8 mouse cellular contexts compared by ENCODE assay signal in the genomic region with DNA sequence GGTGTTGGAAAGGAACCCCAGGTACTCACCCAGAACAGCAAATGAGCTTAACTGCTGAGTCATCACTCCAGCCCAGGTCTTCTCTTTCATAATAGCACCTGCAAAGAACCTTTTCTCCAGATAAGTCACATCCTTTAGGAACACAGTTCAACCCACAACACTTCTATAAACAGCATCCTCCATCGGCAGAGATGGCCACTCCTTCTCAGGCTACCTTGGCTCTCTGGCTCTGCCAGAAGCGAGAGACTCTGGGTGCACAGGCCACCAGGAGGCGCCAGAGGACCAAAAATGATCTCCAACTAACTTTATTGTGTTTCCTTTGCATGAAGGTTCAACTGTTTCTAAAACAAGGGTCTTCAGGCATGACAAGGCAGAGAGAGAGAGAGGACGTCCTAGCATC. TPM values are rescaled to one million over a fixed set of nuclear protein-coding genes. Genes with fewer than 3 reads are reported as not detected.
DNase-seq lines count a peak whose midpoint lies in the region; ATAC-seq and TF ChIP-seq lines count a peak whose summit lies in the region.

No protein-coding gene starts in this region.

- no peak overlapping the region for H3K4me3 ChIP-seq in E14TG2a.4 (replicated peaks; ENCODE audit: low read length)
- no peak overlapping the region for H3K4me3 ChIP-seq in heart, postnatal 0 days (ENCODE audit: low read depth, low read length)

- H3K9me3 ChIP-seq in E14TG2a.4 (ENCODE audit: low read length), result no peaks in the 10 kb centered on the region
- H3K9me3 ChIP-seq in heart, postnatal 0 days (replicated peaks; ENCODE audit: control insufficient read depth, low read length), result no peaks in the 10 kb centered on the region

- under 1% methylated on average over 4 of the region's 4 CpGs for WGBS in heart, postnatal 0 days

- TF ChIP-seq CTCF in E14TG2a.4 (conservative IDR thresholded peaks at IDR 0.05; ENCODE audit: low read length), result peak; percentile 62
- peak; percentile 86 for TF ChIP-seq CTCF in heart, postnatal 0 days (IDR thresholded peaks at IDR 0.05; ENCODE audit: low read depth)

- no peak for TF ChIP-seq EP300 in heart, postnatal 0 days (IDR thresholded peaks at IDR 0.05; ENCODE audit: low read depth)

- peak; percentile 94 for DNase-seq in adrenal gland, postnatal 14 days
- DNase-seq in embryo, embryonic 9.5 days (ENCODE audit: extremely low spot score), result peak; percentile 90
- DNase-seq in heart, postnatal 0 days (ENCODE audit: low spot score), result peak; percentile 64
- DNase-seq in layer of hippocampus, adult 18-20 months (ENCODE audit: low spot score in 2 of 2), result peak; percentile 78 to 94
- DNase-seq in lung, postnatal 10 days, result peak; percentile 90
- peak; percentile 94 to 96 for DNase-seq in right cerebral cortex, adult 2 months (ENCODE audit: low spot score in 2 of 2)
- peak; percentile 64 for DNase-seq in urinary bladder, postnatal 10 days (ENCODE audit: low spot score)

- no peak overlapping the region for H3K4me2 ChIP-seq in heart, postnatal 0 days (ENCODE audit: low read depth, low read length)

- H3K9ac ChIP-seq in heart, postnatal 0 days (replicated peaks; ENCODE audit: low read depth, low read length), result no peak overlapping the region

- no peaks in the 10 kb centered on the region for H3K36me3 ChIP-seq in E14TG2a.4 (ENCODE audit: insufficient read depth, low read length)
- no peaks in the 10 kb centered on the region for H3K36me3 ChIP-seq in heart, postnatal 0 days (replicated peaks; ENCODE audit: control insufficient read depth, insufficient read depth, low read length)

- H3K27me3 ChIP-seq in E14TG2a.4 (ENCODE audit: insufficient read depth, low read length), result peaks cover 4% of the 10 kb centered on the region; the same call in 1 of the 2 replicates
- H3K27me3 ChIP-seq in heart, postnatal 0 days (ENCODE audit: control insufficient read depth, insufficient read depth, low read length), result 0 out of 2 replicates have a peak, but pooled peaks cover 5% of the 10 kb centered on the region

- no peak for ATAC-seq in heart, postnatal 0 days (ENCODE audit: insufficient read depth, low read depth)

- H3K4me1 ChIP-seq in E14TG2a.4 (replicated peaks; ENCODE audit: low read depth, low read length), result peaks cover 46% of the 10 kb centered on the region
- H3K4me1 ChIP-seq in heart, postnatal 0 days (ENCODE audit: control insufficient read depth, insufficient read depth), result no peaks in the 10 kb centered on the region

- H3K27ac ChIP-seq in heart, postnatal 0 days (ENCODE audit: low read depth), result no peak overlapping the region

RNA-seq across cellular contexts. Expression of gene Rab4a, which starts 15.8 kb away (rescaled TPM):
- 18.9 and 20.0 TPM in 2 replicates for total RNA-seq in adrenal gland, postnatal 14 days (2021)
- 13.7 and 22.1 TPM in 2 replicates for total RNA-seq in heart, postnatal 0 days (2014; rRNA removed; ENCODE audit: low replicate concordance)
- 30.1 and 31.0 TPM in 2 replicates for polyA plus RNA-seq in heart, postnatal 0 days (2015; fragmentation: Nextera tagmentation; extraction: Ambion mirVana)
- 10 to 100 TPM; 42.6 to 44.8 TPM for total RNA-seq in layer of hippocampus, adult 18-20 months (2021)
